ENCODE assay signal across 8 mouse cellular contexts in genomic region chr9:40806440-40807288, GRCm38 (mm10). TPM values are rescaled to one million over a fixed set of nuclear protein-coding genes. Genes with fewer than 3 reads are reported as not detected.
DNase-seq lines count a peak whose midpoint lies in the region; ATAC-seq and TF ChIP-seq lines count a peak whose summit lies in the region.

No protein-coding gene starts in this region.

- H3K4me1 ChIP-seq in embryonic fibroblast, embryonic 13.5 days (ENCODE audit: control insufficient read depth, insufficient read depth, low read length), result peaks cover 9% of the 10 kb centered on the region; the same call in 1 of the 2 replicates
- H3K4me1 ChIP-seq in intestine, embryonic 14.5 days (replicated peaks; ENCODE audit: control insufficient read depth, insufficient read depth, low read length), result peaks cover 19% of the 10 kb centered on the region
- H3K4me1 ChIP-seq in liver, embryonic 16.5 days (ENCODE audit: control insufficient read depth, low read depth, low read length), result peaks cover 12% of the 10 kb centered on the region

- peak; percentile 50 for DNase-seq in left cerebral cortex, postnatal 4 days
- DNase-seq in left cerebral cortex, postnatal 36 days (ENCODE audit: low spot score in 2 of 2), result no peak
- DNase-seq in adrenal gland, postnatal 14 days, result peak; percentile 54
- peak; percentile 72 for DNase-seq in intestine, embryonic 14.5 days (ENCODE audit: low spot score)
- peak; percentile 70 for DNase-seq in splenic B cell, adult 2 months (ENCODE audit: low read depth, low spot score)
- no peak for DNase-seq in gastrocnemius, postnatal 36 days

- TF ChIP-seq POLR2A in embryonic fibroblast, embryonic 13.5 days (IDR thresholded peaks at IDR 0.05; ENCODE audit: low read depth, low read length), result peak; percentile 79

- H3K9me3 ChIP-seq in intestine, embryonic 14.5 days (ENCODE audit: control insufficient read depth, low read length), result no peaks in the 10 kb centered on the region
- no peaks in the 10 kb centered on the region for H3K9me3 ChIP-seq in liver, embryonic 16.5 days (replicated peaks; ENCODE audit: control insufficient read depth, low read length)

- 33% methylated on average over 5 of the region's 5 CpGs for WGBS in intestine, embryonic 14.5 days
- WGBS in liver, embryonic 16.5 days (ENCODE audit: insufficient replicate concordance), result 14% methylated on average over 5 of the region's 5 CpGs

- intact Hi-C loops in left cerebral cortex, postnatal 4 days (cut with DNase I), result no loop called here
- intact Hi-C loops in left cerebral cortex, postnatal 36 days (cut with DNase I), result no loop called here
- intact Hi-C loops in gastrocnemius, postnatal 36 days (cut with DNase I), result no loop called here

- H3K36me3 ChIP-seq in intestine, embryonic 14.5 days (ENCODE audit: control insufficient read depth, insufficient read depth, low read length), result peaks cover 47% of the 10 kb centered on the region
- peaks cover 26% of the 10 kb centered on the region for H3K36me3 ChIP-seq in liver, embryonic 16.5 days (ENCODE audit: control insufficient read depth, insufficient read depth)
- H3K36me3 ChIP-seq in splenic B cell, adult 2 months (ENCODE audit: control insufficient read depth, insufficient read depth, low read length, poor library complexity, severe bottlenecking), result peaks cover 23% of the 10 kb centered on the region

- no peaks in the 10 kb centered on the region for H3K27me3 ChIP-seq in intestine, embryonic 14.5 days (replicated peaks; ENCODE audit: control insufficient read depth, insufficient read depth, low read length)
- H3K27me3 ChIP-seq in liver, embryonic 16.5 days (ENCODE audit: control insufficient read depth, insufficient read depth, low read depth, low read length), result no peaks in the 10 kb centered on the region
- H3K27me3 ChIP-seq in splenic B cell, adult 2 months (ENCODE audit: control insufficient read depth, insufficient read depth, low read length, poor library complexity, severe bottlenecking), result no peaks in the 10 kb centered on the region

- no peak overlapping the region for H3K4me2 ChIP-seq in intestine, embryonic 14.5 days (ENCODE audit: low read length)
- H3K4me2 ChIP-seq in liver, embryonic 16.5 days (ENCODE audit: low read depth, low read length), result no peak overlapping the region

- no peak overlapping the region for H3K4me3 ChIP-seq in embryonic fibroblast, embryonic 13.5 days (ENCODE audit: insufficient read depth, low read length)
- H3K4me3 ChIP-seq in intestine, embryonic 14.5 days (ENCODE audit: low read depth, low read length), result no peak overlapping the region
- H3K4me3 ChIP-seq in liver, embryonic 16.5 days (ENCODE audit: low read depth, low read length), result no peak overlapping the region

- H3K27ac ChIP-seq in embryonic fibroblast, embryonic 13.5 days (ENCODE audit: insufficient read depth, low read length), result peak overlapping the region; percentile 34
- peak overlapping the region; percentile 39; the same call in 1 of the 2 replicates for H3K27ac ChIP-seq in intestine, embryonic 14.5 days (ENCODE audit: low read depth)
- H3K27ac ChIP-seq in liver, embryonic 16.5 days (ENCODE audit: low read length), result peak overlapping the region; percentile 57

- ATAC-seq in intestine, embryonic 14.5 days (replicated peaks; ENCODE audit: low FRiP score, low TSS enrichment, low read depth), result peak; percentile 56
- ATAC-seq in liver, embryonic 16.5 days (ENCODE audit: low read depth), result peak; percentile 33

- H3K9ac ChIP-seq in intestine, embryonic 14.5 days (ENCODE audit: low read length), result no peak overlapping the region
- H3K9ac ChIP-seq in liver, embryonic 16.5 days (ENCODE audit: low read depth, low read length), result no peak overlapping the region

- no peak for TF ChIP-seq CTCF in embryonic fibroblast, embryonic 13.5 days (IDR thresholded peaks at IDR 0.05; ENCODE audit: borderline replicate concordance, insufficient read depth, low read length)

RNA-seq across cellular contexts. Expression of gene Hspa8, which starts 5.9 kb away (rescaled TPM):
- total RNA-seq in left cerebral cortex, postnatal 4 days (2021), result 1,000 to 10,000 TPM; 2,038 to 2,082 TPM
- 1,000 to 10,000 TPM; 2,228 to 2,287 TPM for total RNA-seq in left cerebral cortex, postnatal 36 days (2021)
- 1,718 and 2,240 TPM in 2 replicates for total RNA-seq in adrenal gland, postnatal 14 days (2021)
- polyA plus RNA-seq in embryonic fibroblast, embryonic 13.5 days (2011; ENCODE audit: insufficient read length, low read depth, missing spikeins), result 2,507 and 2,625 TPM in 2 replicates
- 2,647 and 2,698 TPM in 2 replicates for polyA plus RNA-seq in intestine, embryonic 14.5 days (2014; fragmentation: Nextera tagmentation; extraction: Ambion mirVana)
- polyA plus RNA-seq in liver, embryonic 16.5 days (2015; fragmentation: Nextera tagmentation; extraction: Ambion mirVana), result 981 and 995 TPM in 2 replicates
- total RNA-seq in gastrocnemius, postnatal 36 days (2021), result 1,000 to 10,000 TPM; 1,032 to 1,188 TPM

Comparison
In these comparisons a context has a peak if more than half of its experiments do, and no peak if none do; other contexts are left out.
1. DNase-seq: peak in left cerebral cortex, postnatal 4 days (single experiment), adrenal gland, postnatal 14 days (single experiment), intestine, embryonic 14.5 days (single experiment) and splenic B cell, adult 2 months (single experiment); none in left cerebral cortex, postnatal 36 days (0 of 2) and gastrocnemius, postnatal 36 days (0 of 2).
2. Peak in every context shown above with its lines, with median percentiles within 50 percentile points of each other: H3K27ac ChIP-seq.